Mouse (Mus musculus) adrenal gland, adult 18-20 months (tissue): ENCODE data around the gene Cenpp. TPM values are rescaled to one million over a fixed set of nuclear protein-coding genes. Genes with fewer than 3 reads are reported as not detected.

Experiments used
- DNase-seq, 2 experiments: peaks; one replicate each; pipeline ENCODE4 v3.0.0; 2021 to 2022; ENCODE audit warnings: low spot score in 2 of 2
- long read RNA-seq, 2 experiments: library from polyadenylated mRNA; stranded (forward); transcript quantifications; one replicate each; pipeline ENCODE4 v2.0.0; 2021
- total RNA-seq, 2 experiments: library from RNA; stranded (reverse); gene quantifications; 1 replicate in 1 of 2; 2 replicates in 1 of 2; pipeline ENCODE4 v1.2.3; 2021

Cenpp gene
- total RNA-seq = 1 to 10 TPM in 1 of 2 experiments, under 1 TPM in 1; 0.38 to 1.2 TPM
- long read RNA-seq, experiment 1 = 0 reads
- long read RNA-seq, experiment 2, partial matches to known transcripts = 0 of 1 reads
- long read RNA-seq, experiment 2, other reads (novel, unspliced or antisense) = 0 of 1 reads

- peak; percentile 98 to 99 for DNase-seq
Observed at GRCm38 (mm10) chr13:49652481-49653179, at the start of gene Cenpp, which contains the start of gene Nol8. Gene Cenpp, minus strand, starts transcription at chr13:49652785. Gene Nol8, plus strand, starts transcription at chr13:49653078.

- DNase-seq = no peak
Observed at GRCm38 (mm10) chr13:49691056-49691455, 38.5 kb upstream of the Cenpp start.

- DNase-seq = no peak
Observed at GRCm38 (mm10) chr13:49684266-49684665, 31.7 kb upstream of the Cenpp start.

GRCm38 (mm10) chr13:49682233-49682846 is 29.8 kb upstream of the Cenpp start:
- DNase-seq = peak in 1 of 2 experiments; percentile 5

- peak; percentile 97 to 98 for DNase-seq
Observed at GRCm38 (mm10) chr13:49681351-49682232, 29.0 kb upstream of the Cenpp start, which contains the start of gene Iars. Gene Iars, plus strand, starts transcription at chr13:49682100.

GRCm38 (mm10) chr13:49677793-49678192 is 25.2 kb upstream of the Cenpp start:
- DNase-seq = no peak

- peak in 1 of 2 experiments; percentile 37 for DNase-seq
Observed at GRCm38 (mm10) chr13:49653180-49653541, 576 bp upstream of the Cenpp start.

GRCm38 (mm10) chr13:49651781-49652351 is 719 bp downstream of the Cenpp start:
- no peak for DNase-seq

GRCm38 (mm10) chr13:49651136-49651535 is 1.4 kb downstream of the Cenpp start:
- no peak for DNase-seq

GRCm38 (mm10) chr13:49646019-49646418 is 6.6 kb downstream of the Cenpp start:
- no peak for DNase-seq

GRCm38 (mm10) chr13:49644731-49645529 is 7.7 kb downstream of the Cenpp start:
- DNase-seq = no peak

GRCm38 (mm10) chr13:49643669-49644362 is 8.8 kb downstream of the Cenpp start:
- no peak for DNase-seq

GRCm38 (mm10) chr13:49642650-49643049 is 9.9 kb downstream of the Cenpp start:
- DNase-seq = no peak

GRCm38 (mm10) chr13:49639965-49640364 is 12.6 kb downstream of the Cenpp start:
- DNase-seq = no peak

- no peak for DNase-seq
Observed at GRCm38 (mm10) chr13:49629076-49629475, 23.5 kb downstream of the Cenpp start.

- no peak for DNase-seq
Observed at GRCm38 (mm10) chr13:49628167-49628566, 24.4 kb downstream of the Cenpp start.

- no peak for DNase-seq
Observed at GRCm38 (mm10) chr13:49623216-49623615, 29.4 kb downstream of the Cenpp start.

- DNase-seq = no peak
Observed at GRCm38 (mm10) chr13:49618365-49618764, 34.2 kb downstream of the Cenpp start.

- no peak for DNase-seq
Observed at GRCm38 (mm10) chr13:49617021-49617420, 35.6 kb downstream of the Cenpp start.
